Mouse (Mus musculus): ENCODE measurements around the gene Tmem160. TPM values are rescaled to one million over a fixed set of nuclear protein-coding genes. Genes with fewer than 3 reads are reported as not detected.

The Tmem160 gene
- polyA plus RNA-seq, 1 experiment from 2014 or later, result 64.7 TPM

GRCm38 (mm10) chr7:16475321-16475720, 22.7 kb downstream of the Tmem160 start:
- DNase-seq (ENCODE audit: low spot score), result no peak
- no peaks in the 10 kb centered on the region for H3K9me3 ChIP-seq (replicated peaks)
- no peaks in the 10 kb centered on the region for H3K36me3 ChIP-seq
- no peak overlapping the region for H3K27ac ChIP-seq (replicated peaks)
- H3K4me3 ChIP-seq, result peak overlapping the region; percentile 53
- H3K27me3 ChIP-seq (ENCODE audit: low read depth, poor library complexity, severe bottlenecking), result peaks cover 83% of the 10 kb centered on the region
- 6% methylated on average over 23 of the region's 23 CpGs for WGBS
- H3K4me1 ChIP-seq, result peaks cover 24% of the 10 kb centered on the region

GRCm38 (mm10) chr7:16475764-16476599, 23.4 kb downstream of the Tmem160 start:
- Histone ChIP-seq H3K4me1 (peaks cover 24% of the 10 kb centered on the region), H3K9me3 (replicated peaks) (no peaks in the 10 kb centered on the region), H3K4me3 (peak overlapping the region; percentile 53), H3K27ac (replicated peaks) (no peak overlapping the region), H3K27me3 (ENCODE audit: low read depth, poor library complexity, severe bottlenecking) (peaks cover 76% of the 10 kb centered on the region), H3K36me3 (no peaks in the 10 kb centered on the region)
- DNase-seq (ENCODE audit: low spot score), result no peak
- 1% methylated on average over 59 of the region's 59 CpGs for WGBS

- Histone ChIP-seq H3K4me1 (peaks cover 24% of the 10 kb centered on the region), H3K4me3 (peak overlapping the region; percentile 53), H3K27ac (replicated peaks) (no peak overlapping the region), H3K36me3 (no peaks in the 10 kb centered on the region), H3K27me3 (ENCODE audit: low read depth, poor library complexity, severe bottlenecking) (peaks cover 70% of the 10 kb centered on the region), H3K9me3 (replicated peaks) (no peaks in the 10 kb centered on the region)
- WGBS, result 2% methylated on average over 34 of the region's 34 CpGs
- no peak for DNase-seq (ENCODE audit: low spot score)
These were observed 24.0 kb downstream of the Tmem160 start for GRCm38 (mm10) chr7:16476600-16476989.

DNA sequence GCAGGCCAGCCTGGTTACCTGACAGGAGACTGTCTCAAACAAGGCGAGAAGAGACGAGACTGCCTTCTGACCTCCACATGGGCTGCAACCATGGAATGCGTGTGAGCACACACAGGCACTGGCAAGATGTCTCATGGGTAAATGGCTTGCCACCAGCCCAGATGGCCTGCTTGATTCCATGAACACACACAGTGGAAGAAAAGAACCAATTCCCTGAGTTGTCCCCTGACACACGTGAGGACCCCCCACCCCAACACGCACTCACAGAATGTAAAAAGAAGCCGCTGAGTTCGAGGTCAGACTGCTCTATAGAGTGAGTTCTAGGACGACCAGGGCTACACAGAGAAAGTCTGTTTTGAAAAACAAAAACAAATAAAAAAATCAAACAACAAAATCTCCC, 25.0 kb downstream of the Tmem160 start, which contains the start of gene Npas1:
Gene Npas1 (minus strand): TSS at position 101 of the 400 bp plus-strand sequence.
- Histone ChIP-seq H3K4me3 (peak within 1 kb of the TSS; percentile 53), H3K27me3 (ENCODE audit: low read depth, poor library complexity, severe bottlenecking) (peaks cover 60% of the 10 kb centered on the region)
- 91% methylated on average over 8 of the region's 8 CpGs for WGBS

GRCm38 (mm10) chr7:16488816-16489215, 36.2 kb downstream of the Tmem160 start:
- Histone ChIP-seq H3K4me3 (no peak overlapping the region), H3K27me3 (ENCODE audit: low read depth, poor library complexity, severe bottlenecking) (no peaks in the 10 kb centered on the region), H3K4me1 (no peaks in the 10 kb centered on the region), H3K9me3 (replicated peaks) (no peaks in the 10 kb centered on the region), H3K36me3 (no peaks in the 10 kb centered on the region), H3K27ac (replicated peaks) (no peak overlapping the region)
- no peak for DNase-seq (ENCODE audit: low spot score)

More for the DNA sequence above, 25.0 kb downstream of the Tmem160 start, which contains the start of gene Npas1:
- no peak within 1 kb of the TSS for H3K27ac ChIP-seq (replicated peaks)
- no peaks in the 10 kb centered on the region for H3K9me3 ChIP-seq (replicated peaks)
- no peaks in the 10 kb centered on the region for H3K36me3 ChIP-seq
- DNase-seq (ENCODE audit: low spot score), result no peak
- H3K4me1 ChIP-seq, result peaks cover 21% of the 10 kb centered on the region

GRCm38 (mm10) chr7:16489948-16490347, 37.4 kb downstream of the Tmem160 start:
- WGBS, result 87% methylated on average over 9 of the region's 9 CpGs
- Histone ChIP-seq H3K36me3 (peaks cover under 1% of the 10 kb centered on the region), H3K27ac (replicated peaks) (no peak overlapping the region), H3K4me3 (no peak overlapping the region), H3K9me3 (replicated peaks) (no peaks in the 10 kb centered on the region), H3K27me3 (ENCODE audit: low read depth, poor library complexity, severe bottlenecking) (no peaks in the 10 kb centered on the region), H3K4me1 (no peaks in the 10 kb centered on the region)
- DNase-seq (ENCODE audit: low spot score), result no peak

- Histone ChIP-seq H3K27ac (replicated peaks) (no peak overlapping the region), H3K4me1 (no peaks in the 10 kb centered on the region), H3K36me3 (peaks cover 18% of the 10 kb centered on the region), H3K9me3 (replicated peaks) (no peaks in the 10 kb centered on the region), H3K27me3 (ENCODE audit: low read depth, poor library complexity, severe bottlenecking) (no peaks in the 10 kb centered on the region), H3K4me3 (no peak overlapping the region)
- 36% methylated on average over 3 of the region's 3 CpGs for WGBS
- DNase-seq (ENCODE audit: low spot score), result peak; percentile 65
These were observed 39.2 kb downstream of the Tmem160 start for GRCm38 (mm10) chr7:16491759-16492158.

DNA sequence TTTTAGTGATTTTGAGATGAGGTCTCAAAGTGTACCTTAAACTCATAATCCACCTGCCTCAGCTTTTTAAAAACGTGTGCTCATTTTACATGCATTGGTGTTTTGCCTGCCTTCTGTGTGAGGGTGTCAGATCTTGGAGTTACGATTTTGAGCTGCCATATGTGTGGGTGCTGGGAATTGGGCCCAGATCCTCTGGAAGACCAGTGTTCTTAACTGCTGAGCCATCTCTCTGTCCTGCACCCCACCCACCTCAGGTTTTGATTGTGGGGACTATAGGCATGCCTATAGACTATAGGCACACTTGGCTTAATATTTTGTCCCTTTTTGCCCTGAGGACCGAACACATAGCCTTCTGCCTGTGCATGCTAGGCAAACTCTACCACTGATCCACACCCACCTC, 39.6 kb downstream of the Tmem160 start:
- Histone ChIP-seq H3K27ac (replicated peaks) (no peak overlapping the region), H3K4me3 (no peak overlapping the region), H3K36me3 (peaks cover 23% of the 10 kb centered on the region), H3K9me3 (replicated peaks) (no peaks in the 10 kb centered on the region), H3K4me1 (no peaks in the 10 kb centered on the region), H3K27me3 (ENCODE audit: low read depth, poor library complexity, severe bottlenecking) (no peaks in the 10 kb centered on the region)
- WGBS, result 64% methylated on average over 3 of the region's 3 CpGs
- no peak for DNase-seq (ENCODE audit: low spot score)

GRCm38 (mm10) chr7:16493361-16493760, 40.8 kb downstream of the Tmem160 start:
- 41% methylated on average over 2 of the region's 2 CpGs for WGBS
- no peak overlapping the region for H3K27ac ChIP-seq (replicated peaks)

DNA sequence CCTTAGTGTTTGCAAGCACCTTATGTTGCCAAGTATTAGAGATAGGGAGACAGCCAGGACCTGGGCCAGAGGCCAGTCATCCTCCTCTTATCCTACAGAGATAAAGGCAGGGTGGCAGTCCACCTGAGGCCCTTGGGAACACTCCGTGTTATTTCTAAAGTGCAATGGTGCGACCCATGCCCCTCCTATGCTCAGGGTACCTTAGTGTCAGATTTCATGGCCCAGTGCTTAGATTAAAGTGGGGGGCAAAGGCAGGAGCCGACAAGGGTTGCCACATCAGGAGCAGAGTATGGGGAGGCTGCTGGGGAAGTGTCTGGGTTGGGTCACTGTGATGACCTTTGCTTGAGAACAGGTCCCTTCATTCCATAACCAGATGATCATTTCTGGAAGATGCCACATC, 43.7 kb downstream of the Tmem160 start:
- no peaks in the 10 kb centered on the region for H3K27me3 ChIP-seq (ENCODE audit: low read depth, poor library complexity, severe bottlenecking)
- no peak overlapping the region for H3K27ac ChIP-seq (replicated peaks)
- 90% methylated on average over 3 of the region's 3 CpGs for WGBS
- H3K4me3 ChIP-seq, result no peak overlapping the region
- no peaks in the 10 kb centered on the region for H3K9me3 ChIP-seq (replicated peaks)
- no peak for DNase-seq (ENCODE audit: low spot score)
- H3K4me1 ChIP-seq, result no peaks in the 10 kb centered on the region
- peaks cover 60% of the 10 kb centered on the region for H3K36me3 ChIP-seq

More at GRCm38 (mm10) chr7:16493361-16493760, 40.8 kb downstream of the Tmem160 start:
- H3K4me3 ChIP-seq, result no peak overlapping the region
- no peaks in the 10 kb centered on the region for H3K9me3 ChIP-seq (replicated peaks)
- H3K4me1 ChIP-seq, result no peaks in the 10 kb centered on the region
- H3K36me3 ChIP-seq, result peaks cover 34% of the 10 kb centered on the region
- no peaks in the 10 kb centered on the region for H3K27me3 ChIP-seq (ENCODE audit: low read depth, poor library complexity, severe bottlenecking)
- peak; percentile 42 for DNase-seq (ENCODE audit: low spot score)

GRCm38 (mm10) chr7:16499671-16500104, 47.1 kb downstream of the Tmem160 start:
- peaks cover 94% of the 10 kb centered on the region for H3K36me3 ChIP-seq
- WGBS, result 87% methylated on average over 6 of the region's 6 CpGs

GRCm38 (mm10) chr7:16501571-16501970, 49.0 kb downstream of the Tmem160 start:
- peaks cover 96% of the 10 kb centered on the region for H3K36me3 ChIP-seq
- H3K27me3 ChIP-seq (ENCODE audit: low read depth, poor library complexity, severe bottlenecking), result no peaks in the 10 kb centered on the region
- no peak for DNase-seq (ENCODE audit: low spot score)
- H3K4me1 ChIP-seq, result no peaks in the 10 kb centered on the region
- H3K4me3 ChIP-seq, result no peak overlapping the region
- no peaks in the 10 kb centered on the region for H3K9me3 ChIP-seq (replicated peaks)
- WGBS, result 97% methylated on average over 4 of the region's 4 CpGs
- no peak overlapping the region for H3K27ac ChIP-seq (replicated peaks)

More at GRCm38 (mm10) chr7:16499671-16500104, 47.1 kb downstream of the Tmem160 start:
- no peaks in the 10 kb centered on the region for H3K9me3 ChIP-seq (replicated peaks)
- H3K4me3 ChIP-seq, result no peak overlapping the region
- no peaks in the 10 kb centered on the region for H3K4me1 ChIP-seq
- H3K27ac ChIP-seq (replicated peaks), result no peak overlapping the region
- DNase-seq (ENCODE audit: low spot score), result no peak
- H3K27me3 ChIP-seq (ENCODE audit: low read depth, poor library complexity, severe bottlenecking), result no peaks in the 10 kb centered on the region

DNA sequence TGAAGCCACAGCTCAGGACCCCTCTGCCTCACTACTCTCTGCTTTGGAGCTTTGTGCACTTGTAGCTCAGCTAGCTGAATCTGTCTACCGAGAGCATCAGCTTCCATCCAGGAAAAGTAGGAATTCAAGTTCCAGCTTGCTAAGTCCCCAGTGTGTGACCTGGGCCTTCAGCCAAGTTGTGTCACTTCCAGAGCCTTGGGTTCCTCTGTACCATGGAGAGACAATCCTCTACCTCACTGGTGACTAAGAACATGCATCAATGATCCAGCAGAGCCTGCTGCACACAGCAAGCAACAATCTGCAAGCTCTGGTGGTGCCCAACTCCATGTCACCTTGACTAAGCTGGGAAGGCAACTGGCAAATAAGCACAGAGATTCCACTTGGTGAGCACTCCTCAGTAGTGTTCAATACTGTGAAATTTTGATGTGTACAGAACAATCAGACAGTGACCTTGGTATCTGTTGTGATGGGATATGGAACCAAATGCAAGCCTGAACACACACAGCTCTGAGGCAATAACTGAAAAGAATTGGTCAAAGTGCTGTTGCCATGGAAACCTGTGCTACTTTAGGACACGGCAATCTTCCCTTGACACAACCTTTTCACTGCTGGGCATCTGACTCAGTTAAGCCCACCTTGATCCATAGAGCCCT, 52.1 kb downstream of the Tmem160 start:
- peaks cover 94% of the 10 kb centered on the region for H3K36me3 ChIP-seq
- WGBS, result 95% methylated on average over 2 of the region's 2 CpGs

More for the DNA sequence above, 52.1 kb downstream of the Tmem160 start:
- no peaks in the 10 kb centered on the region for H3K4me1 ChIP-seq
- DNase-seq (ENCODE audit: low spot score), result no peak
- no peaks in the 10 kb centered on the region for H3K9me3 ChIP-seq (replicated peaks)
- no peaks in the 10 kb centered on the region for H3K27me3 ChIP-seq (ENCODE audit: low read depth, poor library complexity, severe bottlenecking)
- no peak overlapping the region for H3K4me3 ChIP-seq
- H3K27ac ChIP-seq (replicated peaks), result no peak overlapping the region

All from midbrain, embryonic 10.5 days (tissue).